Mouse (Mus musculus) gastrocnemius, adult 2 months (tissue): Measurements from ENCODE around the gene Nek8. TPM values are rescaled to one million over a fixed set of nuclear protein-coding genes. Genes with fewer than 3 reads are reported as not detected.
"Not testable (repeated sequence)": the region's sequence is repeated elsewhere in the genome, so short reads cannot be mapped to it uniquely, and the experiment has no call there.

Experiments
- DNase-seq: peaks from one replicate; pipeline ENCODE4 v3.0.0; 2022
- H3K27ac ChIP-seq: fragments of 200-600 bp; 2 replicates; pipeline ENCODE4 v1.8.1; 2022; ENCODE audit warnings: mild to moderate bottlenecking
- H3K4me3 ChIP-seq: fragments of 200-600 bp; 2 replicates; pipeline ENCODE4 v1.8.1; 2022; ENCODE audit warnings: mild to moderate bottlenecking, moderate library complexity
- CTCF ChIP-seq: fragments of 200-600 bp; IDR thresholded peaks from 2 replicates; pipeline ENCODE4 v1.8.1; 2022; ENCODE audit warnings: antibody characterized with exemption, mild to moderate bottlenecking, moderate library complexity
- intact Hi-C: fragments of 180-260 bp; cut with DNase I; formaldehyde crosslinking; loops from one replicate; pipeline ENCODE4 v1.15.1; 2025
- total RNA-seq, 2 experiments: library from RNA; stranded (reverse); gene quantifications; 2 replicates each; pipeline ENCODE4 v1.2.3; 2021

Gene Nek8
- total RNA-seq, 2 experiments from 2014 or later: 0.36 to 0.75 TPM

- H3K4me3 ChIP-seq: peak overlapping the region; percentile 75
- intact Hi-C loops: no loop called here
- no peak for DNase-seq
- no peak for TF ChIP-seq CTCF
- H3K27ac ChIP-seq: peak overlapping the region; percentile 71
Observed at GRCm38 (mm10) chr11:78195101-78195863, 18.8 kb upstream of the Nek8 start.

- intact Hi-C loops: no loop called here
- peak; percentile 84 for DNase-seq
- Histone ChIP-seq H3K4me3 (peak overlapping the region; percentile 75), H3K27ac (peak overlapping the region; percentile 71)
- no peak for TF ChIP-seq CTCF
Observed at GRCm38 (mm10) chr11:78194411-78195100, 18.1 kb upstream of the Nek8 start.

- no peak for TF ChIP-seq CTCF
- DNase-seq: no peak
- Histone ChIP-seq H3K27ac (peak within 1 kb of the TSS; percentile 71), H3K4me3 (peak within 1 kb of the TSS; percentile 75; the same call in 1 of the 2 replicates)
- intact Hi-C loops: no loop called here
Observed at GRCm38 (mm10) chr11:78193113-78193512, 16.6 kb upstream of the Nek8 start, which contains the start of gene Proca1. Proca1 (plus strand) TSS chr11:78193392.

GRCm38 (mm10) chr11:78190041-78190440, 13.6 kb upstream of the Nek8 start:
- H3K27ac ChIP-seq: peak overlapping the region; percentile 85; the same call in 1 of the 2 replicates
- DNase-seq: no peak
- intact Hi-C loops: no loop called here
- peak overlapping the region; percentile 85; the same call in 1 of the 2 replicates for H3K4me3 ChIP-seq
- no peak for TF ChIP-seq CTCF

GRCm38 (mm10) chr11:78189234-78190040, 13.0 kb upstream of the Nek8 start:
- peak; percentile 68 for DNase-seq
- no peak for TF ChIP-seq CTCF
- intact Hi-C loops: no loop called here
- peak overlapping the region; percentile 85 for H3K4me3 ChIP-seq
- peak overlapping the region; percentile 85 for H3K27ac ChIP-seq

- peak within 1 kb of the TSS; percentile 85 for H3K27ac ChIP-seq
- peak within 1 kb of the TSS; percentile 85 for H3K4me3 ChIP-seq
- intact Hi-C loops: no loop called here
- TF ChIP-seq CTCF: no peak
- DNase-seq: peak; percentile 80
Observed at GRCm38 (mm10) chr11:78188331-78189233, 12.1 kb upstream of the Nek8 start, which contains the start of gene Rab34. Rab34 (plus strand) TSS chr11:78188430.

- H3K4me3 ChIP-seq, intact Hi-C loops, DNase-seq, H3K27ac ChIP-seq: not testable (repeated sequence)
Observed at GRCm38 (mm10) chr11:78184702-78185101, 8.2 kb upstream of the Nek8 start.

GRCm38 (mm10) chr11:78183884-78184514, 7.5 kb upstream of the Nek8 start:
- H3K4me3 ChIP-seq: peak overlapping the region; percentile 85
- peak overlapping the region; percentile 91 for H3K27ac ChIP-seq
- TF ChIP-seq CTCF: no peak
- intact Hi-C loops: no loop called here
- no peak for DNase-seq

- DNase-seq: peak; percentile 81
- TF ChIP-seq CTCF: peak; percentile 51
- intact Hi-C loops: no loop called here
- peak within 1 kb of the TSS; percentile 91 for H3K27ac ChIP-seq
- peak within 1 kb of the TSS; percentile 85 for H3K4me3 ChIP-seq
Observed at GRCm38 (mm10) chr11:78182961-78183844, 6.7 kb upstream of the Nek8 start, which contains the start of gene Rpl23a. Rpl23a (minus strand) TSS chr11:78183584.

- no peak for TF ChIP-seq CTCF
- intact Hi-C loops: no loop called here
- Histone ChIP-seq H3K4me3 (peak overlapping the region; percentile 85), H3K27ac (peak overlapping the region; percentile 91)
- no peak for DNase-seq
Observed at GRCm38 (mm10) chr11:78182450-78182849, 6.0 kb upstream of the Nek8 start.
